Mouse (Mus musculus) CD4-positive naive resting alpha-beta T cell, adult 76 days (primary cell): ENCODE results near the gene Acnat2. TPM values are rescaled to one million over a fixed set of nuclear protein-coding genes. Genes with fewer than 3 reads are reported as not detected.

Source experiments
- total RNA-seq: library from RNA; stranded (reverse); gene quantifications from one replicate; pipeline ENCODE4 v1.2.4, GENCODE M21; 2023

The Acnat2 gene
- not detected for total RNA-seq

GRCm38 (mm10) chr4:49407957-49408356 is at the start of gene Acnat2:
Gene Acnat2 (minus strand): TSS chr4:49408151.

Other genes with a start within 250 kb of the Acnat2 start
- gene Acnat1, start 65.8 kb upstream of the Acnat2 start, total RNA-seq = 1.2 TPM
- not detected for gene Baat, start 98.4 kb upstream of the Acnat2 start, total RNA-seq
- 12.7 TPM for gene Mrpl50, start 112.9 kb upstream of the Acnat2 start, total RNA-seq
- 2.5 TPM for gene Zfp189, start 113.0 kb upstream of the Acnat2 start, total RNA-seq
- gene Aldob, start 141.4 kb upstream of the Acnat2 start, total RNA-seq = not detected
- gene Tmem246, start 189.7 kb upstream of the Acnat2 start, total RNA-seq = not detected
- 149 TPM for gene Rnf20, start 223.9 kb upstream of the Acnat2 start, total RNA-seq